Mouse (Mus musculus): ENCODE measurements around the gene Ak8. TPM values are rescaled to one million over a fixed set of nuclear protein-coding genes. Genes with fewer than 3 reads are reported as not detected.

Ak8 gene
- total RNA-seq, 2 experiments from 2014 or later, result 0.74 to 1.2 TPM

- H3K27ac ChIP-seq, result no peak overlapping the region
- peak; percentile 33 for TF ChIP-seq CTCF (conservative IDR thresholded peaks at IDR 0.05)
- H3K4me3 ChIP-seq, result no peak overlapping the region
- DNase-seq (ENCODE audit: low spot score in 2 of 2), result no peak
Observed at GRCm38 (mm10) chr2:28781310-28781709, 81.3 kb downstream of the Ak8 start.

- no peak for TF ChIP-seq CTCF (conservative IDR thresholded peaks at IDR 0.05)
- no peak for DNase-seq (ENCODE audit: low spot score in 2 of 2)
- Histone ChIP-seq H3K4me3 (no peak overlapping the region), H3K27ac (no peak overlapping the region)
Observed at GRCm38 (mm10) chr2:28786355-28787066, 86.5 kb downstream of the Ak8 start.

GRCm38 (mm10) chr2:28787067-28787619 is 87.2 kb downstream of the Ak8 start:
- DNase-seq (ENCODE audit: low spot score in 2 of 2), result no peak
- no peak for TF ChIP-seq CTCF (conservative IDR thresholded peaks at IDR 0.05)
- no peak overlapping the region for H3K27ac ChIP-seq
- no peak overlapping the region for H3K4me3 ChIP-seq

GRCm38 (mm10) chr2:28792931-28793610 is 93.1 kb downstream of the Ak8 start:
- no peak for TF ChIP-seq CTCF (conservative IDR thresholded peaks at IDR 0.05)
- H3K4me3 ChIP-seq, result peak overlapping the region; percentile 11; the same call in 1 of the 2 replicates
- DNase-seq (ENCODE audit: low spot score in 2 of 2), result peak in 1 of 2 experiments; percentile 13
- no peak overlapping the region for H3K27ac ChIP-seq

- DNase-seq (ENCODE audit: low spot score in 2 of 2), result no peak
Observed at GRCm38 (mm10) chr2:28794623-28795022, 94.7 kb downstream of the Ak8 start.

GRCm38 (mm10) chr2:28796298-28796697 is 96.3 kb downstream of the Ak8 start:
- H3K27ac ChIP-seq, result no peak overlapping the region
- H3K4me3 ChIP-seq, result no peak overlapping the region
- no peak for TF ChIP-seq CTCF (conservative IDR thresholded peaks at IDR 0.05)
- no peak for DNase-seq (ENCODE audit: low spot score in 2 of 2)

More at GRCm38 (mm10) chr2:28794623-28795022, 94.7 kb downstream of the Ak8 start:
- no peak overlapping the region for H3K4me3 ChIP-seq
- TF ChIP-seq CTCF (conservative IDR thresholded peaks at IDR 0.05), result peak; percentile 51
- no peak overlapping the region for H3K27ac ChIP-seq

GRCm38 (mm10) chr2:28797490-28798106 is 97.6 kb downstream of the Ak8 start:
- Histone ChIP-seq H3K27ac (no peak overlapping the region), H3K4me3 (no peak overlapping the region)
- no peak for DNase-seq (ENCODE audit: low spot score in 2 of 2)
- no peak for TF ChIP-seq CTCF (conservative IDR thresholded peaks at IDR 0.05)

GRCm38 (mm10) chr2:28798390-28798789 is 98.4 kb downstream of the Ak8 start:
- TF ChIP-seq CTCF (conservative IDR thresholded peaks at IDR 0.05), result no peak
- Histone ChIP-seq H3K4me3 (no peak overlapping the region), H3K27ac (no peak overlapping the region)
- no peak for DNase-seq (ENCODE audit: low spot score in 2 of 2)

GRCm38 (mm10) chr2:28799575-28799974 is 99.6 kb downstream of the Ak8 start:
- H3K27ac ChIP-seq, result no peak overlapping the region
- TF ChIP-seq CTCF (conservative IDR thresholded peaks at IDR 0.05), result no peak
- no peak for DNase-seq (ENCODE audit: low spot score in 2 of 2)

GRCm38 (mm10) chr2:28803406-28803805 is 103.4 kb downstream of the Ak8 start:
- H3K4me3 ChIP-seq, result no peak overlapping the region
- no peak for DNase-seq (ENCODE audit: low spot score in 2 of 2)
- no peak for TF ChIP-seq CTCF (conservative IDR thresholded peaks at IDR 0.05)
- no peak overlapping the region for H3K27ac ChIP-seq

More at GRCm38 (mm10) chr2:28799575-28799974, 99.6 kb downstream of the Ak8 start:
- no peak overlapping the region for H3K4me3 ChIP-seq

GRCm38 (mm10) chr2:28808841-28809240 is 108.9 kb downstream of the Ak8 start:
- Histone ChIP-seq H3K4me3 (no peak overlapping the region), H3K27ac (no peak overlapping the region)
- TF ChIP-seq CTCF (conservative IDR thresholded peaks at IDR 0.05), result no peak
- DNase-seq (ENCODE audit: low spot score in 2 of 2), result no peak

GRCm38 (mm10) chr2:28810260-28811013 is 110.5 kb downstream of the Ak8 start:
- Histone ChIP-seq H3K27ac (no peak overlapping the region), H3K4me3 (no peak overlapping the region)
- DNase-seq (ENCODE audit: low spot score in 2 of 2), result no peak
- no peak for TF ChIP-seq CTCF (conservative IDR thresholded peaks at IDR 0.05)

Measured in layer of hippocampus, adult 2 months (tissue).